Mouse (Mus musculus) ovary, postnatal 10 days (tissue): ENCODE measurements around the gene Cngb1.

Experiments used
- DNase-seq: peaks from one replicate; pipeline ENCODE4 v3.0.0; 2022; ENCODE audit warnings: low spot score

Gene Cngb1

GRCm38 (mm10) chr8:95195728-95196127 lies 110.7 kb downstream of the Cngb1 start:
- DNase-seq, result no peak

GRCm38 (mm10) chr8:95191497-95192175 lies 114.7 kb downstream of the Cngb1 start:
- no peak for DNase-seq
